Mouse (Mus musculus): ENCODE results near the gene Chchd5. TPM values are rescaled to one million over a fixed set of nuclear protein-coding genes. Genes with fewer than 3 reads are reported as not detected.

Chchd5 gene
- 38.0 and 44.5 TPM in 2 replicates for polyA plus RNA-seq (2012; rRNA removed; ENCODE audit: low replicate concordance)

GRCm38 (mm10) chr2:129129412-129129929, at the start of gene Chchd5:
Gene Chchd5 (plus strand): TSS chr2:129129700.

GRCm38 (mm10) chr2:129100784-129101310, 28.7 kb upstream of the Chchd5 start, which contains the start of gene Polr1b:
Gene Polr1b (plus strand): TSS chr2:129100995.

Other genes with a start within 250 kb of the Chchd5 start
- gene Zc3h8, start 185.6 kb upstream of the Chchd5 start, polyA plus RNA-seq (2012; rRNA removed; ENCODE audit: low replicate concordance) = 0.73 and 0.99 TPM in 2 replicates
- 1.4 TPM in 2 replicates for gene Zc3h6, start 162.3 kb upstream of the Chchd5 start, polyA plus RNA-seq (2012; rRNA removed; ENCODE audit: low replicate concordance)
- 5.2 and 5.3 TPM in 2 replicates for gene Gm10762, start 162.0 kb upstream of the Chchd5 start, polyA plus RNA-seq (2012; rRNA removed; ENCODE audit: low replicate concordance)
- gene Vinac1, start 81.5 kb upstream of the Chchd5 start, polyA plus RNA-seq (2012; rRNA removed; ENCODE audit: low replicate concordance) = 0.06 and 0.22 TPM in 2 replicates
- 5.7 and 7.1 TPM in 2 replicates for gene Ttl, start 63.8 kb upstream of the Chchd5 start, polyA plus RNA-seq (2012; rRNA removed; ENCODE audit: low replicate concordance)
- gene Polr1b, start 28.7 kb upstream of the Chchd5 start, polyA plus RNA-seq (2012; rRNA removed; ENCODE audit: low replicate concordance) = 18.3 and 27.2 TPM in 2 replicates
- 23.1 and 25.2 TPM in 2 replicates for gene Slc20a1, start 69.1 kb downstream of the Chchd5 start, polyA plus RNA-seq (2012; rRNA removed; ENCODE audit: low replicate concordance)
- gene Ckap2l, start 167.5 kb downstream of the Chchd5 start, polyA plus RNA-seq (2012; rRNA removed; ENCODE audit: low replicate concordance) = 0.14 and 0.17 TPM in 2 replicates
- gene Il1a, start 180.3 kb downstream of the Chchd5 start, polyA plus RNA-seq (2012; rRNA removed; ENCODE audit: low replicate concordance) = 0.10 and 0.59 TPM in 2 replicates
- 0.19 and 1.1 TPM in 2 replicates for gene Il1b, start 241.4 kb downstream of the Chchd5 start, polyA plus RNA-seq (2012; rRNA removed; ENCODE audit: low replicate concordance)